Mouse (Mus musculus): ENCODE measurements at regions not wholly inside any gene's neighbourhood (a gene's known extent, or its start where the extent isn't known, plus 50 kb on each side); places are given as distances from the start of the nearest gene placed in this dataset.

- Histone ChIP-seq H3K36me3 (no peaks in the 10 kb centered on the region), H3K4me1 (replicated peaks) (no peaks in the 10 kb centered on the region), H3K4me2 (no peak overlapping the region), H3K27ac (replicated peaks) (no peak overlapping the region), H3K9ac (no peak overlapping the region), H3K4me3 (no peak overlapping the region), H3K9me3 (no peaks in the 10 kb centered on the region), H3K27me3 (peaks cover 3% of the 10 kb centered on the region)
- 72% methylated on average over 9 of the region's 9 CpGs for WGBS
- no peak for ATAC-seq (ENCODE audit: low read depth)
Measured at GRCm38 (mm10) chr12:110046613-110047012, 232.3 kb upstream of the Dio3 start.

GRCm38 (mm10) chr12:110047466-110048250 lies 231.2 kb upstream of the Dio3 start:
- no peak overlapping the region for H3K9ac ChIP-seq
- H3K27me3 ChIP-seq: peaks cover 3% of the 10 kb centered on the region
- ATAC-seq (ENCODE audit: low read depth): no peak
- no peaks in the 10 kb centered on the region for H3K36me3 ChIP-seq
- no peak overlapping the region for H3K4me2 ChIP-seq
- H3K9me3 ChIP-seq: no peaks in the 10 kb centered on the region
- H3K27ac ChIP-seq (replicated peaks): no peak overlapping the region
- H3K4me1 ChIP-seq (replicated peaks): no peaks in the 10 kb centered on the region
- H3K4me3 ChIP-seq: no peak overlapping the region
- 78% methylated on average over 16 of the region's 16 CpGs for WGBS

DNA sequence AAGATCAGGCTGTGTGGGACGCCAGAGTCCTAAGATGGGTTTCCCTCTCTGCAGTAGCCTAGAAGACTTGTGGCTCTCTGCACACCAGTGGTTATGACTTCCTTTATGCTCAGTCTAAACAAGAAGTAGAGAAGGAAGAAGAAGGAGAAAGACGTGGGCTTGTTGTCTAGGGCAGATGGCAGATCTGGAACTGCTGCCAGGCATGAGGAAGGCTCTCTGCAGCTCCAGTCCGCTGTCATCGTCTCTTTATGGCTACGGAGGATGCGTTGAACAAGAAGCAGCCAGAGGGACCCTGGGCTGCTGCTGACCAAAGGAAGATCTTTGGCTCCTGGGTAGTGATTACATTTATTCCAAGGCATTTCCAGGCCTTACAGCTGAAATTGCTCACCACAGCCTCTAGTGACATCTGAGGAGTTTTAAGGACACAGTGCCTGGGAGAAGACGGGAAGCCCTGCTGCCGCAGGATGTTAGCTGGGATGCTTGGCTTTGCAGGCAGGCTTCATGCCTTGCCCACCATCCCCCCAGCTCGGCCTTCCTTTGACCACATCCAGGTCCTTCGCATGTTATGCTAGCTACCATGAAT lies 229.6 kb upstream of the Dio3 start:
- H3K4me3 ChIP-seq: no peak overlapping the region
- WGBS: 89% methylated on average over 10 of the region's 10 CpGs
- H3K36me3 ChIP-seq: no peaks in the 10 kb centered on the region
- no peak overlapping the region for H3K27ac ChIP-seq (replicated peaks)
- no peak for ATAC-seq (ENCODE audit: low read depth)
- no peak overlapping the region for H3K9ac ChIP-seq
- H3K27me3 ChIP-seq: peaks cover 3% of the 10 kb centered on the region
- no peaks in the 10 kb centered on the region for H3K4me1 ChIP-seq (replicated peaks)
- H3K4me2 ChIP-seq: no peak overlapping the region
- H3K9me3 ChIP-seq: no peaks in the 10 kb centered on the region

DNA sequence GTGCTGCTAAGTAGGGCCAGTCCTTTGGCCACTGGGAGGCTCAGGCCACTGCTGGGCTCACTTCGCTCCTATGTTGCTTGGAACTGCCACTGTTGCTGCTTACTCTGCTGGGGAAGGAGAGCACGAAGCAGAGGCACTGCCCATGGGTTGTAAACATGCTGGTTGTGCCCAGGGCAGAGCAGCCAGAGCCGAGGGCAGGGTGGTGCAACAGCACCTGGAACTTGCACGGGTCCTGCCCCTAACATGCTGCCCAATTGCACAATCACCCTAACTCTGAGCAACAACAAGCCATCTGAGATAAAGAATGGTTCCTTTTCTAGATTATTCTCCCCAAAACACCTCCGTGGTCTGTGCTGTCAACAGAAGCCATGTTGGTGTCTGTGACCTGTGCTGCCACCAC lies 219.5 kb upstream of the Dio3 start:
- H3K36me3 ChIP-seq: no peaks in the 10 kb centered on the region
- H3K9ac ChIP-seq: no peak overlapping the region
- no peaks in the 10 kb centered on the region for H3K27me3 ChIP-seq
- no peak overlapping the region for H3K27ac ChIP-seq (replicated peaks)
- ATAC-seq (ENCODE audit: low read depth): no peak
- H3K4me1 ChIP-seq (replicated peaks): no peaks in the 10 kb centered on the region
- no peak overlapping the region for H3K4me2 ChIP-seq
- 82% methylated on average over 5 of the region's 5 CpGs for WGBS
- no peak overlapping the region for H3K4me3 ChIP-seq
- no peaks in the 10 kb centered on the region for H3K9me3 ChIP-seq

GRCm38 (mm10) chr12:110061961-110062360 lies 216.9 kb upstream of the Dio3 start:
- 88% methylated on average over 6 of the region's 6 CpGs for WGBS
- H3K27me3 ChIP-seq: no peaks in the 10 kb centered on the region
- H3K27ac ChIP-seq (replicated peaks): no peak overlapping the region
- H3K4me3 ChIP-seq: no peak overlapping the region
- no peak overlapping the region for H3K4me2 ChIP-seq
- no peak for ATAC-seq (ENCODE audit: low read depth)
- H3K4me1 ChIP-seq (replicated peaks): no peaks in the 10 kb centered on the region
- no peaks in the 10 kb centered on the region for H3K36me3 ChIP-seq
- no peaks in the 10 kb centered on the region for H3K9me3 ChIP-seq
- H3K9ac ChIP-seq: no peak overlapping the region

- H3K4me3 ChIP-seq: no peak overlapping the region
- H3K27ac ChIP-seq (replicated peaks): no peak overlapping the region
- no peaks in the 10 kb centered on the region for H3K36me3 ChIP-seq
- H3K4me1 ChIP-seq (replicated peaks): no peaks in the 10 kb centered on the region
- ATAC-seq (ENCODE audit: low read depth): no peak
- no peak overlapping the region for H3K4me2 ChIP-seq
- no peaks in the 10 kb centered on the region for H3K9me3 ChIP-seq
- no peak overlapping the region for H3K9ac ChIP-seq
- H3K27me3 ChIP-seq: no peaks in the 10 kb centered on the region
- 62% methylated on average over 8 of the region's 8 CpGs for WGBS
Measured at GRCm38 (mm10) chr12:110063013-110063412, 215.9 kb upstream of the Dio3 start.

DNA sequence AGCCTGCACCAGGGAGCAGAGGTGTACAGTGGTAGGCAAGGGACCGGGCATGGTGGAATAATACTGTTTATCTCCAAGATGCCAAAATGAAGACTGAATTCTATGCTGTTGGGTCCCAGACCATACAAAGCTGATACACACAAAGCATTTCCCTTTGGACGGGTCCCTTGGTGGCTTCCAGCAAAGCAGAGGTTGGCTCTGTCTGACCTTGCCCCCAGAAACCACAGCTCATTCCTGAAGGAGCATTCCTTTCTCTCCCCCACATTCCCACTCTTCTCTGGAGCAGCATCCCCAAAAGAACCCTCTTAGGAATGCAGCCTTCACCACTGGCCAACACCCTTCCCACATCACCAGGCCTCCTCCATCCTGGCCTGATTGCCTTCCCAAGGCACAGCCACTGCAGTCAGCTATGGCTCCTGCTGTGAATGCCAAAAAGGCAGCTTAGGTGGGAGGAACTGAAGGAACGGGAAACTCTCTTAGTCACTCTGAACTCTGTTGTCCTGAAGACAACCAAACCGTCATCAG lies 212.4 kb upstream of the Dio3 start:
- no peak for ATAC-seq (ENCODE audit: low read depth)
- Histone ChIP-seq H3K27me3 (no peaks in the 10 kb centered on the region), H3K36me3 (no peaks in the 10 kb centered on the region), H3K27ac (replicated peaks) (no peak overlapping the region), H3K4me3 (no peak overlapping the region), H3K9me3 (peaks cover 9% of the 10 kb centered on the region), H3K4me2 (no peak overlapping the region), H3K4me1 (replicated peaks) (no peaks in the 10 kb centered on the region), H3K9ac (no peak overlapping the region)
- 71% methylated on average over 4 of the region's 4 CpGs for WGBS

DNA sequence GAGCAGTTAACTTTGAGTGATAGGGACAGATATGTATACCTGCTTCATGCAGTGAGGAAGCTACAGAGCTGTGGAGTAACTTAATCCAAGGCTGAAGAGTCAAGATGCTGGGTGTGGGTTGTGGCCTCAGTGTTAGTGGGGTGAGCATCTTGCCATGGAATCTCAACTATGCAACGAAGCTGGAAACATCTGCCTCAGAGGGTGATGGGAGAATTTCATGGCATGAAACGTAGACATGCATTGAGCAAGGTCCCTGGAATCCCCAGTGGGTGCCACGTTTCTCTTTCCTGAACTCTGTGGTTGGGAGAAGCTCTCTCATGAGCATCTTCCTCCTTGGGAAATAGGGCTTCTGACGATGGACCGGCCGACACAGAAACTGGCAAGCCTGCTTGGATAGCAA lies 208.4 kb upstream of the Dio3 start:
- Histone ChIP-seq H3K36me3 (no peaks in the 10 kb centered on the region), H3K9ac (no peak overlapping the region), H3K4me3 (no peak overlapping the region), H3K4me2 (no peak overlapping the region), H3K9me3 (peaks cover 9% of the 10 kb centered on the region), H3K4me1 (replicated peaks) (no peaks in the 10 kb centered on the region), H3K27me3 (no peaks in the 10 kb centered on the region), H3K27ac (replicated peaks) (no peak overlapping the region)
- 81% methylated on average over 6 of the region's 6 CpGs for WGBS
- no peak for ATAC-seq (ENCODE audit: low read depth)

DNA sequence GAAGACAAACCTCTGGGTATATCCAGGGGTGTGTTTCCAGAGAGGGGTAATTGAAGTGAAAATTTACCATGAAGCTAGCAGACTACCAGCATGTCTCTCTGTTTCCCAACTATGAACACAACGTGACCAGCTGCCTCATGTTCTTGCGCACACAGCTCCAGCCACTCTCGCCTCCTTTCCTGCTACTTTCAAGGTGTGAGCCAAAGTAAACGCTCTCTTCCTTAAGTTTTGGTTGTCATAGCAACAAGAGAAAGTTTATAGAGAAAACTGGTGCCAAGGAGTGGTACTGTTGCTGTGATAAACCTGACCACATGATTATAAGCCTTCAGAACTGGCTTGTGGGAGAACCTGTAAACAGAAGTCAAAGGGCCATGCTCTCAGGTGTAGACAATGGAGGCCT lies 207.0 kb upstream of the Dio3 start:
- ATAC-seq (ENCODE audit: low read depth): no peak
- Histone ChIP-seq H3K9ac (no peak overlapping the region), H3K4me1 (replicated peaks) (peaks cover 2% of the 10 kb centered on the region; the same call in 1 of the 2 replicates), H3K4me3 (no peak overlapping the region), H3K9me3 (peaks cover 9% of the 10 kb centered on the region), H3K27me3 (no peaks in the 10 kb centered on the region), H3K27ac (replicated peaks) (no peak overlapping the region), H3K4me2 (no peak overlapping the region), H3K36me3 (no peaks in the 10 kb centered on the region)
- 86% methylated on average over 4 of the region's 4 CpGs for WGBS

GRCm38 (mm10) chr12:110074921-110075320 lies 203.9 kb upstream of the Dio3 start:
- Histone ChIP-seq H3K4me3 (no peak overlapping the region), H3K27me3 (no peaks in the 10 kb centered on the region), H3K36me3 (no peaks in the 10 kb centered on the region), H3K4me1 (replicated peaks) (peaks cover 6% of the 10 kb centered on the region; the same call in 1 of the 2 replicates), H3K9me3 (no peaks in the 10 kb centered on the region), H3K9ac (no peak overlapping the region), H3K4me2 (no peak overlapping the region), H3K27ac (replicated peaks) (no peak overlapping the region)
- no peak for ATAC-seq (ENCODE audit: low read depth)
- WGBS: 86% methylated on average over 8 of the region's 8 CpGs

DNA sequence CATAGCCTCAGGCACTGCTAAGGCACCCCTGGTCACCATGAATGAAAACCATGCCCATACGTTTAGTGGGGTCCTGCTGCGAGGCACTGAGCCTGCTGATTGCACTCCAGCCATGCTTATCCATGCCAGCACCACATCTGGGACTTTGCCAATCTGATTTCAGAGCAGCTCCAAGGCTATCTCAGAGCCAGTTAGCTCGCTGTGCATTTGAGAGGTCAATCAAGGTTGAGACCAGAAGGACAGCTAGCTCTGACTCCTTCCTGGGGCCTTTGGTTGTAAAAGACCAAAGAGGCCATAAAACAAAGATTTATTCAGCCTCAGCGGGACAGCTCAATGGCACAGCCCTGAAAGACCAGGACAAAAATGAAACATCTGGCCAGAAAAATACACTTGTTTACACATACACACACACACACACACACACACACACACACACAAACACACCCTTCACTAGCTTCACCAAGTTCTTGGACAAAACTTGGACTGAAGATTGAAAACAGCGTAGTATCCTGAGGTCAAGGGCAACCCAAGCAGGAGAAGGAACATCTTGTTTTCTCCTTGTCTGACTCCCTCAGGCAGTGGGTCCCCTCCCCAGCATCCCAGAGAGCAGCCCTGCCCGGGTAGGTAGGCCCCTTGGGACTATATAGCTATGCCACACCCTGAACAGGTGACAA lies 201.5 kb upstream of the Dio3 start:
- H3K36me3 ChIP-seq: no peaks in the 10 kb centered on the region
- peaks cover 6% of the 10 kb centered on the region; the same call in 1 of the 2 replicates for H3K4me1 ChIP-seq (replicated peaks)
- no peak for ATAC-seq (ENCODE audit: low read depth)
- no peak overlapping the region for H3K9ac ChIP-seq
- WGBS: 42% methylated on average over 6 of the region's 6 CpGs
- no peaks in the 10 kb centered on the region for H3K27me3 ChIP-seq
- H3K4me2 ChIP-seq: no peak overlapping the region
- no peak overlapping the region for H3K27ac ChIP-seq (replicated peaks)
- no peaks in the 10 kb centered on the region for H3K9me3 ChIP-seq
- no peak overlapping the region for H3K4me3 ChIP-seq

DNA sequence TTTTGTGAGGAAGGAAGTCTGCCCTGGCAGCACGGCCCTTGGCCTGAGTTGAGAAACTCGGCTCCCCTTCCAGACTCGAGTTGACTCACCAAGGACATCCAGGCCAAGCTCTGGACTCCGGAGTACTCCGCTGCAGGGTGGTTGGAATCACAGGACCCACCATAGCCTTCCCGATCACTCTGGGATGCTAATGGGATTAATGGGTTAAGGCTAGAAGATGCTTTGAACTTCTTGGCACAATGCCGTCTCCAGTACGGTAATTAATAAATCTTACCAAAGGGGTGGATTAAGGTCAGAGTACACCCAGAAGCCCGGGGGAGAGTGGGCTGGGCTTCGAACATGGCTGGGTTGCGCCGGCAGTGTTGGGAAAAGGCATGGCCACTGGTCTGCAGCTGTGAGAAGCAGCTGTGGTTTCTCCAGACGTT lies 200.8 kb upstream of the Dio3 start:
- Histone ChIP-seq H3K4me2 (no peak overlapping the region), H3K9me3 (no peaks in the 10 kb centered on the region), H3K4me3 (no peak overlapping the region), H3K4me1 (replicated peaks) (peaks cover 6% of the 10 kb centered on the region; the same call in 1 of the 2 replicates), H3K27ac (replicated peaks) (no peak overlapping the region), H3K27me3 (no peaks in the 10 kb centered on the region), H3K36me3 (no peaks in the 10 kb centered on the region), H3K9ac (no peak overlapping the region)
- WGBS: 72% methylated on average over 13 of the region's 13 CpGs
- ATAC-seq (ENCODE audit: low read depth): no peak

All from neural tube, embryonic 13.5 days (tissue).